Mouse (Mus musculus): ENCODE results near the gene Pdk1.

Gene Pdk1

DNA sequence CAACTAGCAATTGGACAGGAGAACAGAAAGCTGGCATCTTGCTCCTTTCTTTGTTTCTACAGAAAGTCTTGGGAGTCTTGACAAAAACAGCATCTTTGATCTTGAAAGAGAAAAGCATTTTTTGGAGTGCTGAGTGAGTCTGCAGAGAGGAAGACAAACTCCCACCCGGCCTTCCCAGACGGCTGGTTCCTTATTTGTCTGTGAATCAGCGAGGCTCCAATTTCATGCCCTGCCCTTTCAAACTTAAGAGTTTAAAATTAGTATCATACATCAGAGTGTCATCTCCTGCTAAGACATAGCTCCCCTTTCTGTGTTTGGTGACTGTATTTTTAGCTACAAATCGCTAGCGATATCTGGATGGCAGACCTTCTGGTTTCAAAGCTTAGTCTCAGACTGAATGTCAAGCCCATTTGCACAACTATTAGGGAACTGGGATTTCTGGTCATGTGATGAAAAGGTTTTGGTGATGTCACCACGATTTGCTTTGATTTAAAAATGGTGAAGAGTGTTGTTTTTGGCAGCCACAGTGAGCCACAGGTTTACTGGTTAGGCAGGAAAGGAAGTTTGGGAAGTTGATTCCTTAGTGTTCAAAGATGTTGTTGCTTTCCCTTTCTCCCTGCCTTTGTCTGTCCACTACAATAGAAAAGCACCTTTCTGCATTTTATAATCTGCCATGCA, 65.8 kb downstream of the Pdk1 start:
- no peak for DNase-seq (ENCODE audit: low spot score in 2 of 2)

DNA sequence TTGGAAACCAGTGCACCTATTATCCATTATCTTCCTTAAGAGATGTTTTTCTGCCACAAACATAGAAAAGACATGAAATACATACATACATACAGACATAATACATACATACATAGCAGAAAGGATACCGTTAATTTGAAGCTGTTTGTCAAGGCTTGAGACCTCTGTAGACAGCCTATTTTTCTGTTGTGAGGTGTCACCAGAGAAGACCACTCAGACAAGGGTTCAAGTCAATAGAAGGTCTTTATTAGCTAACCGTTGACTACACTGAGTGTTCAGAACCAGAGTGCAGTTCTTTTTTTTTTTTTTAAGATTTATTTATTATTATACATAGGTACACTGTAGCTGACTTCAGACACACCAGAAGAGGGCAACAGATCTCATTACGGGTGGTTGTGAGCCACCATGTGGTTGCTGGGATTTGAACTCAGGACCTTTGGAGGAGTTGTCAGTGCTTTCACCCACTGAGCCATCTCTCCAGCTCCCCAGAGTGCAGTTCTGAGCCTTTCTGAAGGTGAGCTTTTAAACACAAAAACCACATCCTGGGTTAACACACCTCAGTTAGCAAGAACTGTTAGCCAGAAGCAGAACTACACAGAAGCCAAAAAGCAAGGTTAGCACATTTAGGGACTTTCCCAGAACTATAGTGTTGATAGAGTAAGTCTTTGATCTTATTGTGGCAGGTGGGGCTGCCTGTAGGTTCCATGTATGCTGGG, 68.1 kb downstream of the Pdk1 start:
- DNase-seq (ENCODE audit: low spot score in 2 of 2), result peak; percentile 48 to 49

DNA sequence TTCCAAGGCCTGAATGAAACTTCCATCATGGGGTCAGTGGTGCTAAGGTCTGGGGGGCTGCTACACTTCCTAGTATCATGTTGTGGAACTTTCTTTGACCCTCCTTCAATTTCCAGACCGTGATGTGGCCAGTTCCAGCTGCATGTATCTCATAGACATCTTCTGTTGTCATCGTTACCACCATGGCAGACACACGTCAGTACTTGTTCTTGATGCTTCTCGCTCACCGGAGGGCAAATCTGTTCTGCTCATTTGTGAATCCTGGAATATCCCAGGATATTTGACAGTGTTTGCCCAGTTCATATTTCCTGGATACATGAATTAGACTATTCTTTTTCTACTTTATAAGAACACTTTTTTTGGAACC, 68.7 kb downstream of the Pdk1 start:
- DNase-seq (ENCODE audit: low spot score in 2 of 2), result no peak

DNA sequence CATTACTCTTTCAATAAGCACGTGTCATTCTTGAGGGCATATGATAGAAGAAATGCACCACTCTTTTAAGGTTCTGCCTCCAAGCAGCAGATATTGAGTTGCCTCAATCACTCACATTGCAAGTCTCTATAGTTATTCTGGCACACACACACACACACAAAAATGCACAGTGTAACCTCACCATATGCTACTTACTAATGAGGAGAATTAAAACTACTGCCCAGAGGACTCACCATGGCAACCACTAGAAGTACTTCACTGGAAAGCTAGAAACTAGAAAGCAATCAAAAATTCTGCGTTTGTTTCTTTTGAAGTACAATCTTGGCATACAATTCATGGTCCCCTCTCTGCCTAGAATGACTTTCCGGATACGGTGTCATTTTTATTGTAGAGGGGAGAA, 78.2 kb downstream of the Pdk1 start:
- DNase-seq (ENCODE audit: low spot score in 2 of 2), result no peak
